Mouse (Mus musculus) layer of hippocampus, adult 18-20 months (tissue): ENCODE data around the gene Cdhr4. TPM values are rescaled to one million over a fixed set of nuclear protein-coding genes. Genes with fewer than 3 reads are reported as not detected.

ENCODE experiments used
- DNase-seq, 2 experiments: peaks; one replicate each; pipeline ENCODE4 v3.0.0; 2022; ENCODE audit warnings: low spot score in 2 of 2
- total RNA-seq, 2 experiments: library from RNA; stranded (reverse); gene quantifications; 2 replicates each; pipeline ENCODE4 v1.2.3; 2021

Cdhr4 gene
- total RNA-seq, 2 experiments from 2014 or later = 4.4 to 6.9 TPM

- no peak for DNase-seq
Measured at GRCm38 (mm10) chr9:107974491-107975171, 17.7 kb upstream of the Cdhr4 start.

GRCm38 (mm10) chr9:107975399-107976386, 16.6 kb upstream of the Cdhr4 start, which contains the start of gene Uba7:
Gene Uba7, plus strand, starts transcription at chr9:107975505.
- DNase-seq = no peak

- no peak for DNase-seq
Measured at GRCm38 (mm10) chr9:107978815-107979214, 13.5 kb upstream of the Cdhr4 start.

- peak; percentile 61 to 86 for DNase-seq
Measured at GRCm38 (mm10) chr9:107981684-107982605, 10.4 kb upstream of the Cdhr4 start.

- peak in 1 of 2 experiments; percentile 70 for DNase-seq
Measured at GRCm38 (mm10) chr9:107982681-107983346, 9.5 kb upstream of the Cdhr4 start, which contains the start of gene Gm20661. Gene Gm20661, plus strand, starts transcription at chr9:107983058.

GRCm38 (mm10) chr9:107983421-107983890, 8.8 kb upstream of the Cdhr4 start:
- DNase-seq = peak in 1 of 2 experiments; percentile 29

GRCm38 (mm10) chr9:107984052-107984753, 8.1 kb upstream of the Cdhr4 start:
- DNase-seq = no peak

GRCm38 (mm10) chr9:107984754-107985055, 7.6 kb upstream of the Cdhr4 start:
- no peak for DNase-seq

- peak; percentile 74 to 83 for DNase-seq
Measured at GRCm38 (mm10) chr9:107985131-107986119, 6.9 kb upstream of the Cdhr4 start, which contains the start of gene Inka1. Gene Inka1, minus strand, starts transcription at chr9:107985879.

GRCm38 (mm10) chr9:107986376-107986775, 5.9 kb upstream of the Cdhr4 start:
- DNase-seq = peak; percentile 62 to 85

- DNase-seq = no peak
Measured at GRCm38 (mm10) chr9:107987950-107988349, 4.3 kb upstream of the Cdhr4 start.

GRCm38 (mm10) chr9:107993013-107993412, 716 bp downstream of the Cdhr4 start:
- no peak for DNase-seq

- no peak for DNase-seq
Measured at GRCm38 (mm10) chr9:107994464-107994863, 2.2 kb downstream of the Cdhr4 start.

- DNase-seq = no peak
Measured at GRCm38 (mm10) chr9:107995513-107995912, 3.2 kb downstream of the Cdhr4 start.

GRCm38 (mm10) chr9:107996049-107996448, 3.8 kb downstream of the Cdhr4 start, which contains the start of gene Gm20662:
Gene Gm20662, plus strand, starts transcription at chr9:107996349.
- no peak for DNase-seq

- DNase-seq = peak; percentile 100
Measured at GRCm38 (mm10) chr9:108001922-108002770, 9.8 kb downstream of the Cdhr4 start, which contains the start of gene Ip6k1. Gene Ip6k1, plus strand, starts transcription at chr9:108002501.
